Mouse (Mus musculus): ENCODE data around the gene Ppp1r37. TPM values are rescaled to one million over a fixed set of nuclear protein-coding genes. Genes with fewer than 3 reads are reported as not detected.
A peak's percentile ranks its signal among the peaks of the same experiment; 100 is the strongest.

The Ppp1r37 gene
- polyA plus RNA-seq, 1 experiment, result 115 TPM

GRCm38 (mm10) chr7:19561431-19561764, 1.5 kb downstream of the Ppp1r37 start:
- H3K4me1 ChIP-seq (ENCODE audit: control insufficient read depth, insufficient read depth, insufficient read length, low read length), result peaks cover 41% of the 10 kb centered on the region
- H3K36me3 ChIP-seq (ENCODE audit: control insufficient read depth, insufficient read depth, low read length), result peaks cover 12% of the 10 kb centered on the region
- peak overlapping the region; percentile 95 for H3K27ac ChIP-seq (ENCODE audit: insufficient read depth, low read depth, low read length)
- under 1% methylated on average over 11 of the region's 11 CpGs for WGBS
- H3K27me3 ChIP-seq (ENCODE audit: control insufficient read depth, insufficient read depth, low read length), result no peaks in the 10 kb centered on the region
- peak overlapping the region; percentile 91 for H3K4me3 ChIP-seq (ENCODE audit: low read depth, low read length)
- no peak for TF ChIP-seq CTCF (IDR thresholded peaks at IDR 0.05; ENCODE audit: extremely low read depth, insufficient read length, insufficient replicate concordance, low read depth, low read length)
- no peak for TF ChIP-seq POLR2A (IDR thresholded peaks at IDR 0.05; ENCODE audit: low read depth, low read length)

GRCm38 (mm10) chr7:19560491-19561260, 2.2 kb downstream of the Ppp1r37 start:
- H3K4me3 ChIP-seq (ENCODE audit: low read depth, low read length), result peak overlapping the region; percentile 91
- no peaks in the 10 kb centered on the region for H3K27me3 ChIP-seq (ENCODE audit: control insufficient read depth, insufficient read depth, low read length)
- H3K4me1 ChIP-seq (ENCODE audit: control insufficient read depth, insufficient read depth, insufficient read length, low read length), result peaks cover 44% of the 10 kb centered on the region
- H3K27ac ChIP-seq (ENCODE audit: insufficient read depth, low read depth, low read length), result peak overlapping the region; percentile 95
- TF ChIP-seq CTCF (IDR thresholded peaks at IDR 0.05; ENCODE audit: extremely low read depth, insufficient read length, insufficient replicate concordance, low read depth, low read length) (no peak), POLR2A (IDR thresholded peaks at IDR 0.05; ENCODE audit: low read depth, low read length) (no peak; the same call in 1 of the 2 replicates)
- H3K36me3 ChIP-seq (ENCODE audit: control insufficient read depth, insufficient read depth, low read length), result peaks cover 12% of the 10 kb centered on the region
- WGBS, result 2% methylated on average over 11 of the region's 11 CpGs

- 63% methylated on average over 2 of the region's 2 CpGs for WGBS
- H3K27ac ChIP-seq (ENCODE audit: insufficient read depth, low read depth, low read length), result no peak overlapping the region
Measured at GRCm38 (mm10) chr7:19558965-19559364, 3.9 kb downstream of the Ppp1r37 start.

GRCm38 (mm10) chr7:19557982-19558900, 4.6 kb downstream of the Ppp1r37 start:
- H3K4me1 ChIP-seq (ENCODE audit: control insufficient read depth, insufficient read depth, insufficient read length, low read length), result peaks cover 44% of the 10 kb centered on the region
- H3K4me3 ChIP-seq (ENCODE audit: low read depth, low read length), result no peak overlapping the region
- H3K27ac ChIP-seq (ENCODE audit: insufficient read depth, low read depth, low read length), result 0 out of 2 replicates have a peak overlapping the region, but pooled peaks have one; percentile 71
- peaks cover 2% of the 10 kb centered on the region; the same call in 1 of the 2 replicates for H3K36me3 ChIP-seq (ENCODE audit: control insufficient read depth, insufficient read depth, low read length)
- TF ChIP-seq CTCF (IDR thresholded peaks at IDR 0.05; ENCODE audit: extremely low read depth, insufficient read length, insufficient replicate concordance, low read depth, low read length), result no peak
- TF ChIP-seq POLR2A (IDR thresholded peaks at IDR 0.05; ENCODE audit: low read depth, low read length), result no peak
- 64% methylated on average over 6 of the region's 6 CpGs for WGBS
- no peaks in the 10 kb centered on the region for H3K27me3 ChIP-seq (ENCODE audit: control insufficient read depth, insufficient read depth, low read length)

More at GRCm38 (mm10) chr7:19558965-19559364, 3.9 kb downstream of the Ppp1r37 start:
- TF ChIP-seq CTCF (IDR thresholded peaks at IDR 0.05; ENCODE audit: extremely low read depth, insufficient read length, insufficient replicate concordance, low read depth, low read length) (peak; percentile 49; the same call in 1 of the 2 replicates), POLR2A (IDR thresholded peaks at IDR 0.05; ENCODE audit: low read depth, low read length) (no peak)
- Histone ChIP-seq H3K36me3 (ENCODE audit: control insufficient read depth, insufficient read depth, low read length) (peaks cover 2% of the 10 kb centered on the region; the same call in 1 of the 2 replicates), H3K27me3 (ENCODE audit: control insufficient read depth, insufficient read depth, low read length) (no peaks in the 10 kb centered on the region), H3K4me3 (ENCODE audit: low read depth, low read length) (no peak overlapping the region), H3K4me1 (ENCODE audit: control insufficient read depth, insufficient read depth, insufficient read length, low read length) (peaks cover 44% of the 10 kb centered on the region)

- H3K4me1 ChIP-seq (ENCODE audit: control insufficient read depth, insufficient read depth, insufficient read length, low read length), result peaks cover 46% of the 10 kb centered on the region
- WGBS, result 45% methylated on average over 2 of the region's 2 CpGs
- H3K36me3 ChIP-seq (ENCODE audit: control insufficient read depth, insufficient read depth, low read length), result peaks cover 2% of the 10 kb centered on the region; the same call in 1 of the 2 replicates
- no peaks in the 10 kb centered on the region for H3K27me3 ChIP-seq (ENCODE audit: control insufficient read depth, insufficient read depth, low read length)
- no peak overlapping the region for H3K4me3 ChIP-seq (ENCODE audit: low read depth, low read length)
- TF ChIP-seq CTCF (IDR thresholded peaks at IDR 0.05; ENCODE audit: extremely low read depth, insufficient read length, insufficient replicate concordance, low read depth, low read length) (no peak), POLR2A (IDR thresholded peaks at IDR 0.05; ENCODE audit: low read depth, low read length) (no peak)
- peak overlapping the region; percentile 71 for H3K27ac ChIP-seq (ENCODE audit: insufficient read depth, low read depth, low read length)
Measured at GRCm38 (mm10) chr7:19557086-19557485, 5.8 kb downstream of the Ppp1r37 start.

GRCm38 (mm10) chr7:19554168-19554567, 8.7 kb downstream of the Ppp1r37 start:
- WGBS, result 89% methylated on average over 1 of the region's 1 CpGs
- H3K4me3 ChIP-seq (ENCODE audit: low read depth, low read length), result no peak overlapping the region
- peaks cover 2% of the 10 kb centered on the region; the same call in 1 of the 2 replicates for H3K36me3 ChIP-seq (ENCODE audit: control insufficient read depth, insufficient read depth, low read length)
- TF ChIP-seq POLR2A (IDR thresholded peaks at IDR 0.05; ENCODE audit: low read depth, low read length) (no peak), CTCF (IDR thresholded peaks at IDR 0.05; ENCODE audit: extremely low read depth, insufficient read length, insufficient replicate concordance, low read depth, low read length) (no peak)
- no peak overlapping the region for H3K27ac ChIP-seq (ENCODE audit: insufficient read depth, low read depth, low read length)
- no peaks in the 10 kb centered on the region for H3K27me3 ChIP-seq (ENCODE audit: control insufficient read depth, insufficient read depth, low read length)
- peaks cover 38% of the 10 kb centered on the region for H3K4me1 ChIP-seq (ENCODE audit: control insufficient read depth, insufficient read depth, insufficient read length, low read length)

Data from small intestine, adult 2 months (tissue).